ENCODE assay signal across 8 mouse cellular contexts in the genomic region with DNA sequence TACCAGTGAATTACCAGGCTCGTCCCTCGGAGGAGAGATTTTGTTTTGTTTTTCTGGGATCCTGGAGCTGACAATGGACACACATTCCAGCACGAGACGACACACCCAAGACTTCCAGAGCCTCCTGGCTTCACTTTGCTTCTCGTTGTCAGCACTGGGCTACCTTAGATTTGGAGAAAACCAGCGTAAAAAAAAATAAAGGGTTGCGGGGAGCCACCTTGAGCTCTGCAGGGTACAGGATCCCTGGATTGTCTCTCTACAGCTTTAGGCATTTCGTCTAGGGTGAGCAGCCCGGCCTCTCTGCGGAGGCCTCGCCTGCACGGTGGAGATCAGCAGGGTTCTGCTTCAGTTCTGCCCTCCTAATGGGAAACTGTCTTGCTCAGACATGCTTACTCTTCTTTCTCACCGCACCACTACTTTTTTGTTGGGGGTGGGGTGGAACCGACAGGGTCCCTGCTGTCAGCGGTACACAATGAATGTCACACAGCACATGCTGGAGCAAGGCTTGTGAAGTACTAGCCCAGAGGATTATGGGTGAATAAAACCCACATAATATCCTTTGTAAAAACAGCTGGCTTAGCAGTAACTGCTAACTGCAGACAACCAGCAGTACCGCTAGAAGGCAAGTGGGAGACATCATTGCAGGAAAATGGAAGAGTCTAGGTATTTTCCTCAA.
A peak's percentile ranks its signal among the peaks of the same experiment; 100 is the strongest.
DNase-seq lines count a peak whose midpoint lies in the region; ATAC-seq and TF ChIP-seq lines count a peak whose summit lies in the region.

No protein-coding gene starts in this region.

- peak; percentile 32; the same call in 1 of the 2 replicates for TF ChIP-seq CTCF in E14TG2a.4 (conservative IDR thresholded peaks at IDR 0.05; ENCODE audit: low read length)

- H3K36me3 ChIP-seq in E14TG2a.4 (ENCODE audit: insufficient read depth, low read length): no peaks in the 10 kb centered on the region
- no peaks in the 10 kb centered on the region for H3K36me3 ChIP-seq in hindbrain, embryonic 10.5 days
- H3K36me3 ChIP-seq in lung, embryonic 15.5 days: no peaks in the 10 kb centered on the region
- no peaks in the 10 kb centered on the region for H3K36me3 ChIP-seq in neural tube, embryonic 15.5 days

- ATAC-seq in frontal cortex, adult (ENCODE audit: low TSS enrichment): peak; percentile 74
- ATAC-seq in lung, embryonic 15.5 days (ENCODE audit: borderline replicate concordance, extremely low read depth, low FRiP score, low TSS enrichment): peak; percentile 71; the same call in 1 of the 2 replicates
- ATAC-seq in neural tube, embryonic 15.5 days (ENCODE audit: low FRiP score): peak; percentile 88

- no peaks in the 10 kb centered on the region for H3K27me3 ChIP-seq in E14TG2a.4 (ENCODE audit: insufficient read depth, low read length)
- H3K27me3 ChIP-seq in hindbrain, embryonic 10.5 days (ENCODE audit: insufficient read depth, poor library complexity, severe bottlenecking): peaks cover 61% of the 10 kb centered on the region
- H3K27me3 ChIP-seq in lung, embryonic 15.5 days: no peaks in the 10 kb centered on the region; the same call in 1 of the 2 replicates
- H3K27me3 ChIP-seq in neural tube, embryonic 15.5 days (replicated peaks): 0 out of 2 replicates have a peak, but pooled peaks cover 16% of the 10 kb centered on the region

- WGBS in hindbrain, embryonic 10.5 days: 18% methylated on average over 16 of the region's 16 CpGs
- WGBS in lung, embryonic 15.5 days: 20% methylated on average over 16 of the region's 16 CpGs
- 21% methylated on average over 16 of the region's 16 CpGs for WGBS in neural tube, embryonic 15.5 days

- DNase-seq in c-Kit-positive CD71-positive TER-119-positive erythroid progenitor cells, embryonic 14.5 days (ENCODE audit: low spot score): peak; percentile 45
- peak; percentile 69 for DNase-seq in hindbrain, embryonic 10.5 days (ENCODE audit: low spot score)
- DNase-seq in layer of hippocampus, adult 8-10 months (ENCODE audit: low spot score in 2 of 2): peak; percentile 45 to 62
- DNase-seq in thymus, postnatal 0 days (ENCODE audit: low spot score): peak; percentile 81

- no peaks in the 10 kb centered on the region for H3K9me3 ChIP-seq in E14TG2a.4 (ENCODE audit: low read length)
- no peaks in the 10 kb centered on the region for H3K9me3 ChIP-seq in hindbrain, embryonic 10.5 days
- no peaks in the 10 kb centered on the region for H3K9me3 ChIP-seq in lung, embryonic 15.5 days
- H3K9me3 ChIP-seq in neural tube, embryonic 15.5 days (replicated peaks): no peaks in the 10 kb centered on the region

- H3K9ac ChIP-seq in lung, embryonic 15.5 days: peak overlapping the region; percentile 10; the same call in 1 of the 2 replicates
- no peak overlapping the region for H3K9ac ChIP-seq in neural tube, embryonic 15.5 days (replicated peaks)

- H3K27ac ChIP-seq in hindbrain, embryonic 10.5 days: peak overlapping the region; percentile 87
- peak overlapping the region; percentile 70 for H3K27ac ChIP-seq in lung, embryonic 15.5 days
- peak overlapping the region; percentile 82 for H3K27ac ChIP-seq in neural tube, embryonic 15.5 days (replicated peaks)

- peaks cover 7% of the 10 kb centered on the region for H3K4me1 ChIP-seq in E14TG2a.4 (replicated peaks; ENCODE audit: low read depth, low read length)
- H3K4me1 ChIP-seq in hindbrain, embryonic 10.5 days (replicated peaks): peaks cover 13% of the 10 kb centered on the region; the same call in 1 of the 2 replicates
- peaks cover 13% of the 10 kb centered on the region for H3K4me1 ChIP-seq in lung, embryonic 15.5 days
- H3K4me1 ChIP-seq in neural tube, embryonic 15.5 days: peaks cover 4% of the 10 kb centered on the region; the same call in 1 of the 2 replicates

- peak overlapping the region; percentile 45 for H3K4me2 ChIP-seq in lung, embryonic 15.5 days
- peak overlapping the region; percentile 49 for H3K4me2 ChIP-seq in neural tube, embryonic 15.5 days

- H3K4me3 ChIP-seq in E14TG2a.4 (replicated peaks; ENCODE audit: low read length): no peak overlapping the region
- peak overlapping the region; percentile 26; the same call in 1 of the 2 replicates for H3K4me3 ChIP-seq in hindbrain, embryonic 10.5 days
- 0 out of 2 replicates have a peak overlapping the region, but pooled peaks have one; percentile 17 for H3K4me3 ChIP-seq in lung, embryonic 15.5 days
- H3K4me3 ChIP-seq in neural tube, embryonic 15.5 days (replicated peaks): no peak overlapping the region; the same call in 1 of the 2 replicates

Comparison
In these comparisons a context has a peak if more than half of its experiments do, and no peak if none do; other contexts are left out.
1. H3K4me3 ChIP-seq: peak in hindbrain, embryonic 10.5 days (single experiment) and lung, embryonic 15.5 days (single experiment); none in E14TG2a.4 (single experiment) and neural tube, embryonic 15.5 days (single experiment).
2. Peak in every context shown above with its lines, with median percentiles within 50 percentile points of each other: DNase-seq, ATAC-seq and H3K27ac ChIP-seq.